Mouse (Mus musculus) midbrain, embryonic 12.5 days (tissue): Measurements from ENCODE around the gene Stk24. TPM values are rescaled to one million over a fixed set of nuclear protein-coding genes. Genes with fewer than 3 reads are reported as not detected.
A peak's percentile ranks its signal among the peaks of the same experiment; 100 is the strongest.

Source experiments
- ATAC-seq: fragments of 200-750 bp; cut with Nextera tagmentation; 2 replicates; pipeline ENCODE4 v1.8.0; 2017; ENCODE audit warnings: low read depth, moderate TSS enrichment, moderate library complexity; ENCODE audit not compliant: low FRiP score
- H3K27ac ChIP-seq: fragments of 300-500 bp; sonication (generic); replicated peaks from 2 replicates; pipeline ENCODE4 v1.5.1; 2016; ENCODE audit warnings: mild to moderate bottlenecking
- H3K27me3 ChIP-seq: fragments of 300-500 bp; sonication (generic); 2 replicates; pipeline ENCODE4 v1.6.1; 2016; ENCODE audit warnings: mild to moderate bottlenecking
- H3K36me3 ChIP-seq: fragments of 300-500 bp; sonication (generic); 2 replicates; pipeline ENCODE4 v1.6.1; 2016
- H3K4me1 ChIP-seq: fragments of 300-500 bp; sonication (generic); 2 replicates; pipeline ENCODE4 v1.6.1; 2016
- H3K4me2 ChIP-seq: fragments of 300-500 bp; sonication (generic); replicated peaks from 2 replicates; pipeline ENCODE4 v1.6.1; 2016; ENCODE audit warnings: mild to moderate bottlenecking, moderate library complexity
- H3K4me3 ChIP-seq: fragments of 300-500 bp; sonication (generic); 2 replicates; pipeline ENCODE4 v1.5.1; 2016; ENCODE audit warnings: mild to moderate bottlenecking
- H3K9ac ChIP-seq: fragments of 300-500 bp; sonication (generic); replicated peaks from 2 replicates; pipeline ENCODE4 v1.6.1; 2016; ENCODE audit warnings: mild to moderate bottlenecking, moderate library complexity
- H3K9me3 ChIP-seq: fragments of 300-500 bp; sonication (generic); 2 replicates; pipeline ENCODE4 v1.6.1; 2016; ENCODE audit warnings: mild to moderate bottlenecking
- WGBS: fragments of 180-500 bp; shearing (Covaris S2); methylation state at CpG from one replicate; pipeline ENCODE4 v1.1.7; 2016; 5-methylcytosine and 5-hydroxymethylcytosine counted together
- polyA plus RNA-seq: library from polyadenylated mRNA; unstranded; fragments of >200 nt; fragmentation: Nextera tagmentation; extraction: Ambion mirVana; gene quantifications from 2 replicates; pipeline ENCODE4 v1.2.1, GENCODE M21; 2016

Stk24 gene
- polyA plus RNA-seq, 1 experiment from 2014 or later, result 41.1 TPM

- Histone ChIP-seq H3K9me3 (no peaks in the 10 kb centered on the region), H3K4me1 (no peaks in the 10 kb centered on the region), H3K27me3 (no peaks in the 10 kb centered on the region), H3K27ac (no peak overlapping the region), H3K4me3 (no peak overlapping the region), H3K36me3 (no peaks in the 10 kb centered on the region), H3K4me2 (no peak overlapping the region), H3K9ac (no peak overlapping the region)
- WGBS, result 87% methylated on average over 7 of the region's 7 CpGs
- no peak for ATAC-seq
Observed at GRCm38 (mm10) chr14:121406943-121407342, 27.1 kb upstream of the Stk24 start.

DNA sequence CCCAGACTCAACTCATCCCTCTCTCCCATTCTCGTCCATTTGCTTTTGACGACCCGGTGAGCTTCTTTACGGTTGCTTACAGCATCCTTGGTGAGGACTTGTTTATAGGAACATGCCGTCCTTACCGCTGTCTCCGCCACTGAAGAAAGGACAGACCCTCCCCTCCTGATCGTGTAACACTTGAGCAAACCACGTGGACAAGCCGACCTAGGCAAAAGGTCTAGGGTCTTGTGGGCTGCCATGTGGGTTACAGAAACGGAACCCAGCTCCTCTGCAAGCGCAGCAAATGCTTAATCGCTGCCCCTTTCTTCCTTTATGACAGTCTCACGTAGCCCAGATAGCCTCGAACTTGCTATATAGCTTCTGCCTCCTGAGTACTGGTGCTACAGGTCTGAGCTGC lies 25.7 kb upstream of the Stk24 start:
- Histone ChIP-seq H3K27me3 (no peaks in the 10 kb centered on the region), H3K4me3 (peak overlapping the region; percentile 25), H3K9me3 (no peaks in the 10 kb centered on the region), H3K9ac (0 out of 2 replicates have a peak overlapping the region, but pooled peaks have one; percentile 5), H3K4me2 (peak overlapping the region; percentile 54), H3K36me3 (no peaks in the 10 kb centered on the region), H3K27ac (no peak overlapping the region), H3K4me1 (no peaks in the 10 kb centered on the region)
- ATAC-seq, result no peak
- 58% methylated on average over 15 of the region's 15 CpGs for WGBS

DNA sequence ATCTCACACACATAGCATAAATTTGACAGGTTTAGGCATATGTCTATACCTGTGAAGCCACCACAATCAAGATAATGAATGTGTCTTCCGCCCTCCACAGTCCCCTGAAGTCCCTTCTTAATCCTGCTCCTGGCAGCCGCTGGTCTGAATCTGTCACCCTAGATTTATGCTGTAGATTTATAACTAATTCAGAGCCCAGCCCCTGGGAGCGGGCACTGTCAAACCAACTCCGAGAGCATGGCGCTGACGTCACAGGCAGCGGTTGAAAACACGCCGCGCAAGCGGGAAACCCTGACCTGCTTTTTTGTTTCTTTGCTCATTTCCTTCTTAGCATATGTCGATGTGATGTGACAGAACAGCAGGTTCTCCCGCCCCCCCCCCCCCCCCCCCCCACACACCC lies 25.3 kb upstream of the Stk24 start:
- ATAC-seq, result peak; percentile 58; the same call in 1 of the 2 replicates

GRCm38 (mm10) chr14:121399676-121400075 lies 19.9 kb upstream of the Stk24 start:
- ATAC-seq, result no peak
- Histone ChIP-seq H3K4me1 (no peaks in the 10 kb centered on the region), H3K36me3 (no peaks in the 10 kb centered on the region), H3K27me3 (no peaks in the 10 kb centered on the region), H3K4me2 (no peak overlapping the region), H3K9ac (no peak overlapping the region), H3K27ac (no peak overlapping the region), H3K9me3 (no peaks in the 10 kb centered on the region), H3K4me3 (no peak overlapping the region)
- WGBS, result 91% methylated on average over 6 of the region's 6 CpGs

More for the DNA sequence above, 25.3 kb upstream of the Stk24 start:
- Histone ChIP-seq H3K4me2 (peak overlapping the region; percentile 54), H3K9me3 (no peaks in the 10 kb centered on the region), H3K36me3 (no peaks in the 10 kb centered on the region), H3K27ac (no peak overlapping the region), H3K4me3 (peak overlapping the region; percentile 25), H3K27me3 (no peaks in the 10 kb centered on the region), H3K4me1 (no peaks in the 10 kb centered on the region), H3K9ac (no peak overlapping the region)
- 53% methylated on average over 12 of the region's 13 CpGs for whole genome bisulfite sequencing

DNA sequence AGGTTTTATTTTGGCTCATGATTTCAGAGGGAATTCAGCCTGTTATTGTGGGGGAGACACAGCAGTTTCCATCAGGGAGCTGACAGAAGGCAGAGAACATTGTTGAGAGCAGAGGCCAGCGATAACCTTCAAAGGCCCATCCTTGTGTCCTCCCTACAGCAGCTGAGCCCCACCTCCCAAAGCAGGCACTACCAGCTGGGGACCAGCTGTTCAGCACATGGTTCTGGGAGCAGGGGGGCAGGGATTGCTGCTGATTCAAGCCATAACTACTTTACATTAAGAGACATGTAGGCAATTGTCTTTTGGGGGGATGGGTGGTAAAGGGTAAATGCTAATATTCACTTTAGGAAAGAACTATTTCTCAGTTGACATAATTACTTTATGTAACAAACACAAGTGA lies 17.7 kb upstream of the Stk24 start:
- no peaks in the 10 kb centered on the region for H3K9me3 ChIP-seq
- no peak overlapping the region for H3K4me2 ChIP-seq
- H3K36me3 ChIP-seq, result no peaks in the 10 kb centered on the region
- 46% methylated on average over 1 of the region's 1 CpGs for WGBS
- H3K9ac ChIP-seq, result no peak overlapping the region
- no peak for ATAC-seq
- no peak overlapping the region for H3K4me3 ChIP-seq
- H3K4me1 ChIP-seq, result no peaks in the 10 kb centered on the region
- no peaks in the 10 kb centered on the region for H3K27me3 ChIP-seq
- H3K27ac ChIP-seq, result no peak overlapping the region

DNA sequence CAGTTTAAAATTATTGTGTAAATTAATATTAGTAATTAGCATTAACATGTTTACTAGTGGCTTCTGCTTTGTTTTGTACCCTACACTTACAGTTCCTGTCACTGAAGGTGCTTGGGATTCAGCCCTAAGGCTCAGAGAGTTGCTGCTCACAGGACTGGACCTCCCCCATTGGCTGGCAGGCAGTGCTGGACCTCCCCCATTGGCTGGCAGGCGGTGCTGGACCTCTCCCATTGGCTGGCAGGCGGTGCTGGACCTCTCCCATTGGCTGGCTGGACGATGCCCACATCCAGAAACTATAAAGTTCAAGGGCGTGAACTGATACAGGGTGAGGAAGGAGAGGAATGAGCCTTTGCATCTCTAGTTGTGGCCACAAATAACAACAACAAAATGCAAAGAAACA lies 15.3 kb upstream of the Stk24 start:
- 85% methylated on average over 4 of the region's 4 CpGs for WGBS
- Histone ChIP-seq H3K4me1 (no peaks in the 10 kb centered on the region), H3K9me3 (no peaks in the 10 kb centered on the region), H3K9ac (no peak overlapping the region), H3K27ac (no peak overlapping the region), H3K27me3 (no peaks in the 10 kb centered on the region), H3K4me3 (no peak overlapping the region), H3K4me2 (no peak overlapping the region), H3K36me3 (no peaks in the 10 kb centered on the region)
- ATAC-seq, result no peak

- H3K4me3 ChIP-seq, result no peak overlapping the region
- WGBS, result 86% methylated on average over 5 of the region's 5 CpGs
- no peak overlapping the region for H3K27ac ChIP-seq
- no peaks in the 10 kb centered on the region for H3K9me3 ChIP-seq
- H3K36me3 ChIP-seq, result no peaks in the 10 kb centered on the region
- no peak overlapping the region for H3K9ac ChIP-seq
- no peak overlapping the region for H3K4me2 ChIP-seq
- H3K27me3 ChIP-seq, result no peaks in the 10 kb centered on the region
- no peaks in the 10 kb centered on the region for H3K4me1 ChIP-seq
- ATAC-seq, result no peak
Observed at GRCm38 (mm10) chr14:121391927-121392326, 12.1 kb upstream of the Stk24 start.

DNA sequence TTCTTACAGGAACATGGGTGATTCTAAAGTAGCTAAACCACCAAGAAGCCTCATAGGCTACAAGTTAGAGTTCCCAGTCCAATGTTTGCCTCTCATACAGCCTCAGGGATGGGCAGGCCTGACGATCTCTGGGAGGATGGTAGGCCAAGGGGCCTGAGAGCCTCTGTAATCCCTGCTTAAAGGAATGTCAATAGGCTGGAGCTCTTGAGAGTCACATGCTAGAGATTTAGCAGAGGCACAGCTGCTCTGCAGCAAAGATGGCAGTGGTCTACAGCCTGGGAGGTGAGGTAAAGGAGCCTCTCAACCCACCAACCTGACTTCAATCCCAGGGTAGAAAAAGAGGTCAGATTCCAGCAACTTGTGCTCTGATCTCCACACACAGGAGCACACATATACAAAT lies 7.9 kb upstream of the Stk24 start:
- Histone ChIP-seq H3K9me3 (no peaks in the 10 kb centered on the region), H3K4me2 (no peak overlapping the region), H3K4me3 (no peak overlapping the region), H3K27ac (no peak overlapping the region), H3K27me3 (no peaks in the 10 kb centered on the region), H3K4me1 (peaks cover 11% of the 10 kb centered on the region), H3K9ac (no peak overlapping the region), H3K36me3 (no peaks in the 10 kb centered on the region)
- 4% methylated on average over 1 of the region's 1 CpGs for WGBS
- ATAC-seq, result no peak

- Histone ChIP-seq H3K9ac (no peak overlapping the region), H3K27me3 (no peaks in the 10 kb centered on the region), H3K4me2 (no peak overlapping the region), H3K4me1 (peaks cover 11% of the 10 kb centered on the region), H3K4me3 (no peak overlapping the region), H3K9me3 (no peaks in the 10 kb centered on the region), H3K36me3 (no peaks in the 10 kb centered on the region), H3K27ac (no peak overlapping the region)
- no peak for ATAC-seq
- WGBS, result 94% methylated on average over 8 of the region's 8 CpGs
Observed at GRCm38 (mm10) chr14:121385440-121385839, 5.6 kb upstream of the Stk24 start.

GRCm38 (mm10) chr14:121383801-121384200 lies 4.0 kb upstream of the Stk24 start:
- Histone ChIP-seq H3K27me3 (no peaks in the 10 kb centered on the region), H3K4me3 (no peak overlapping the region), H3K4me2 (no peak overlapping the region), H3K4me1 (peaks cover 17% of the 10 kb centered on the region), H3K9ac (no peak overlapping the region), H3K9me3 (no peaks in the 10 kb centered on the region), H3K36me3 (no peaks in the 10 kb centered on the region), H3K27ac (no peak overlapping the region)
- 15% methylated on average over 3 of the region's 3 CpGs for WGBS
- ATAC-seq, result peak; percentile 5; the same call in 1 of the 2 replicates

DNA sequence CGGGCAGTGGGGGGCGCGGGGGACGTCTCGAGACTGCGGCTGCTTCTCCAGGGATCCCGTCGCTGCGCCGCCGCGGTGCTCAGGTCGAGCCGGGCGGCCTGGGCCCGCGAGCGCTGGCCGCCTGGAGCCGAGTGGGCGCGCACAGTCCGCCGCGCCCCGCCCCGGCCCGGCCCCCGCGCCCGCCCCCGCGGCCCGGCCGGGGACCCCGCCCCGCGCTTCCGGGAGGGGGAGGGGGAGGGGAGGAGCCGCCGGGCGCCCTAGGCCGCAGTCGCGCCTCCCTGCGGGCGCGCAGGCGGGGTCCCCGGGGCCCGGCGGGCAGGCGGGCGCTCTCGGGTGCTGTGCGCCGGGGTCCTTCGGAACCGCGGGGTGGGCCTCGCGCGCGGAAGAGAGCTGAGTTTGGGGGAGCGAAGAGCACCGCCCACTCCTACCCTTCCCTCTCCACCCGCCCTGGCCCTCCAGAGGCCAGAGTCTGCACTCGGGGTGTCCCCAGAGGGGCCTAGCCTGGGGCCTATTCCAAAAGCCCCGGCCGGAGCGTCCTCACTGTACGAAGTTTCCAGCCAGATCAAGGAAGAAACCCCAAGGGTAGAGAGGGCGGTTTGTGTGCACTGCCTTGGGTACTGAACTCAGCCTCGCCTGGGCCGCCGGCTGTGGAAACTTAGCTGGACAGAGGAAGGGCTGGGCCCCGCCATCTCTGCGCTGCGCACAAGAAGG lies 540 bp downstream of the Stk24 start:
- WGBS, result 1% methylated on average over 49 of the region's 79 CpGs

GRCm38 (mm10) chr14:121378243-121379115 lies 1.3 kb downstream of the Stk24 start:
- H3K4me1 ChIP-seq, result peaks cover 25% of the 10 kb centered on the region
- H3K9me3 ChIP-seq, result no peaks in the 10 kb centered on the region
- no peaks in the 10 kb centered on the region for H3K27me3 ChIP-seq
- H3K9ac ChIP-seq, result peak overlapping the region; percentile 93
- H3K4me2 ChIP-seq, result peak overlapping the region; percentile 94
- WGBS, result under 1% methylated on average over 83 of the region's 83 CpGs
- peak overlapping the region; percentile 86 for H3K27ac ChIP-seq
- ATAC-seq, result peak; percentile 82
- H3K36me3 ChIP-seq, result no peaks in the 10 kb centered on the region
- H3K4me3 ChIP-seq, result peak overlapping the region; percentile 96

More for the DNA sequence above, 540 bp downstream of the Stk24 start:
- H3K36me3 ChIP-seq, result no peaks in the 10 kb centered on the region
- peak; percentile 91 for ATAC-seq
- peak overlapping the region; percentile 96 for H3K4me3 ChIP-seq
- H3K27ac ChIP-seq, result peak overlapping the region; percentile 86
- peak overlapping the region; percentile 93 for H3K9ac ChIP-seq
- H3K9me3 ChIP-seq, result no peaks in the 10 kb centered on the region
- peaks cover 29% of the 10 kb centered on the region for H3K4me1 ChIP-seq
- H3K27me3 ChIP-seq, result no peaks in the 10 kb centered on the region
- peak overlapping the region; percentile 94 for H3K4me2 ChIP-seq
